Mouse (Mus musculus): ENCODE data around the gene Gk.

DNA sequence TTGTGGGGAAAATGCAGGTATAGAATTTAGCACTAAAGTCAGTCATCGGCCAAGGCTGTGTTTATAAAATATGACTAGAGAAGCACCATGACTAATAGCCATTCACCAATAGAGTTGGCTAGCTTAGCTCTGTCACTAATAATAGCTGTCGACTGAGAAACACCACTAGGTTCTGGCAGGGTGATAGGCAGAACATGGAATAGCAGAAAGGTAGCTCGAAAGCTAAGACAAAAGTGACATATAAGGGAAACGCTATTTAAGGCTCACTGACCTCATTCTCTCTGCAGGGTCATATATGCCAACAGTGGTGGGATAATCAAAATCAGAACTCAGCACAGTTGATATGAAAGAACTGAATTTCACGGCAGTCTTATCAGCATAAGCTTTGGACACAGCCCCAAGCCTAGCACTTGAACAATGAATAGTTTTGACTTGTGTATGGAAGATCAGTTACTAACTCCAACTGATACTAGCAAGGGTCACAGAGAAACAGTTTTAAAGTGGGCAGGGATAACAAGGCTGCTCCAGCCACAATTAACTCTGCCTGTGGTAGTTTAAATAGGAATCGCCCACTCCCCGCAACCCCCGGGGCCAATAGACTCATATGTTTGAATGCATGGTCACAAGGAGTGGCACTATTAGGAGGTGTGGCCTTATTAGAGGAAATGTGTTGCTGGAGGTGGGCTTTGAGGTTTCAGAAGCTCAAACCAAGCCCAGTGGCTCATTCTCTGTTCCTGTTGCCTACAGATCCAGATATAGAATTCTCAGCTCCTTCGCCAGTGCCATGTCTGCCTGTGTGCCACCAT is 45.3 kb downstream of the Gk start:
- TF ChIP-seq CTCF (conservative IDR thresholded peaks at IDR 0.05; ENCODE audit: insufficient read depth, insufficient read length, low read depth, low read length) (no peak), POLR2A (IDR thresholded peaks at IDR 0.05; ENCODE audit: low read depth, low read length) (no peak)
